Mouse (Mus musculus) bone marrow, adult 2 months (tissue): Measurements from ENCODE around the gene Nadk2.

Experiments
- CTCF ChIP-seq: fragments of 200-500 bp; IDR thresholded peaks from 2 replicates; pipeline ENCODE4 v1.5.1; 2011; ENCODE audit warnings: low read length, control low read depth; ENCODE audit not compliant: control insufficient read depth, insufficient read depth
- POLR2A ChIP-seq: fragments of 200-500 bp; IDR thresholded peaks from 2 replicates; pipeline ENCODE4 v1.6.1; 2011; ENCODE audit warnings: low read depth, mild to moderate bottlenecking, control low read depth, low read length, borderline replicate concordance; ENCODE audit not compliant: control insufficient read depth

- TF ChIP-seq CTCF (no peak), POLR2A (0 out of 2 replicates have a peak, but pooled peaks have one; percentile 0)
Measured at GRCm38 (mm10) chr15:9140684-9141171, 69.7 kb downstream of the Nadk2 start.
